Mouse (Mus musculus) G1E (cell line): ENCODE results near the gene Dcdc2b.

ENCODE experiments used
- CTCF ChIP-seq: IDR thresholded peaks from 2 replicates; pipeline ENCODE4 v1.5.1; 2012; ENCODE audit warnings: low read depth, low read length, inconsistent platforms, mixed read lengths
- GATA1 ChIP-seq: IDR thresholded peaks from 2 replicates; pipeline ENCODE4 v1.6.1; 2012; ENCODE audit warnings: borderline replicate concordance, low read length, inconsistent platforms, mixed read lengths

- TF ChIP-seq CTCF = no peak
- TF ChIP-seq GATA1 = no peak
Measured at GRCm38 (mm10) chr4:129618786-129619691, 5.0 kb upstream of the Dcdc2b start, which contains the start of gene Iqcc.
